Mouse (Mus musculus) liver, adult (tissue): Measurements from ENCODE around the gene Galk1.

Source experiments
- GATA4 ChIP-seq: IDR thresholded peaks from 2 replicates; pipeline ENCODE4 v1.6.1; 2014; ENCODE audit warnings: mild to moderate bottlenecking, low read length; ENCODE audit not compliant: insufficient replicate concordance

Galk1 gene

GRCm38 (mm10) chr11:116012262-116012947 is at the start of gene Galk1:
Galk1 (minus strand) TSS chr11:116012719.
- no peak for TF ChIP-seq GATA4

DNA sequence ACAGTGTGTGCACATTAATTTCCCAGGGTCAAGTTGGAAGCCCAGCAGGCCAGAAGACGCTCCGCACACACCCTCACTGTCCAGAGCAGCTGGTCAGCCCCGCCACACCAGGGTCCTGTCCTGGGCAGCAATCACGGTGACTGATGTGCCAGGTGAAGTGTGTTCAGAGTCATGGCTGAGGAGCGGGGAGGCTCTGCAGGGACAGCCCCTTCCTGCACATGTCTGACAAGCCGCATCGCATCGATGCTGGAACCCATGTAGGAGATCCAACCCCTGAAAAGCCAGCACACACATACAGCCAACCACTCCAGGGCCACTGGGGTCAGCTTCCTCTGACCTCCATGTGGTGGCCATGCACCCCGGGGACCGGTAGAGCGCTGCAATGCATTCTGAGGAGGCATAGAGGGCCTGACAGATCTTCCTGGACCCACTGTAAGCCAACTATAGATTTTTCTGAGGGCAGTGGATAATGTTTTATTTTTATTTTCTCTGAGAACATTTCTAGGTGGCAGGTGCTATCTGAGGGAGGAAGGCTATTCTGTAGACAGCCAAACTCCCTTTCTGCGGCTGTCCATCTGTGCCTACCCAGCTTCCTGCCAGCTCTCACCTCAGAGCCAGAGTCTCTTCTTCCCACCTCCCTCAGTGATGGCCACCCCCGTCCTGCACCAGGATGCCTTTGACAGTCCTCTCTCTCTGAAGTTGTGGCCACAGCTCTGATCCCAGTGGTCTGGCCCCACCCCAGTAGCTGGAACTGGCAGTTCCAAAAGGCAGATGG is 49.3 kb upstream of the Galk1 start:
- no peak for TF ChIP-seq GATA4

GRCm38 (mm10) chr11:116060596-116060995 is 48.1 kb upstream of the Galk1 start:
- TF ChIP-seq GATA4 = no peak

- no peak for TF ChIP-seq GATA4
Observed at GRCm38 (mm10) chr11:116059691-116060025, 47.1 kb upstream of the Galk1 start.

- no peak for TF ChIP-seq GATA4
Observed at GRCm38 (mm10) chr11:116058868-116059690, 46.6 kb upstream of the Galk1 start.

- no peak for TF ChIP-seq GATA4
Observed at GRCm38 (mm10) chr11:116058022-116058614, 45.6 kb upstream of the Galk1 start.

GRCm38 (mm10) chr11:116057237-116057881 is 44.8 kb upstream of the Galk1 start:
- TF ChIP-seq GATA4 = peak; percentile 52; the same call in 1 of the 2 replicates

GRCm38 (mm10) chr11:116055873-116056272 is 43.4 kb upstream of the Galk1 start:
- no peak for TF ChIP-seq GATA4

DNA sequence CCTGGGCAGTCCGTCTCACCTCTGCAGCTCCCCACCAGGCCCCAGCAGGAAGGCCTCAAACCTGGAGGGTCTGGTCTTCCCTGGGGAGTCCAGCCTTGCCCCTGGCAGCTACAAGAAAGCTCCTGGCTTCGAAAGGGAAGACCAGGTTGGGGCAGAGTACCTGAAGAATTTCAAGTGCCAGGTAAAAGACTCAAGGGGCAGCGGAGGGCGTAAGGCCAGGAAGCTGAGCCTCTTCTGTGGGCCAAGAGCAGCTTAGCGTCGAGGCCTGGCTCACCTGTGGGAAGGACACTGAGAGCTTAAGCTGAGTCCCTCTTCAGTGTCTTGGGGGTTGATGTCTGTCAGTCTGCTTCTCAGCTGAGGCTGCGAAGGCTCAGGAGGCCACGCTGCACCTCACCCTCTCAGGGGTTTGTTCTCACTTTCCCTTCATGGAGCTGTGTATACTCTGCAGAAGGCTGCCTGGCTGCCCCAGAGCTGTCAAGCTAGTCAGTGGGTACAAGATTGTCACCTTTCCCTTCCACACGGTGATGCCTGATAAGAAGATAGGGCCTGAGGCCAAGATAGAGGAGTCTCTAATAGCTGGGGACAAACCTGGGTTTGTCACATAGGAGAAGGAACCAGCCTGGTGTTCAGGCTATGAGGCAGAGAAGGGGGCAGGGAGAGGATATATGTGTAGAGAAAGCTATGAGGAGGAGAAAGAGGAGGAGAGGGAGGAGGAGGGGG is 41.2 kb upstream of the Galk1 start:
- TF ChIP-seq GATA4 = no peak

DNA sequence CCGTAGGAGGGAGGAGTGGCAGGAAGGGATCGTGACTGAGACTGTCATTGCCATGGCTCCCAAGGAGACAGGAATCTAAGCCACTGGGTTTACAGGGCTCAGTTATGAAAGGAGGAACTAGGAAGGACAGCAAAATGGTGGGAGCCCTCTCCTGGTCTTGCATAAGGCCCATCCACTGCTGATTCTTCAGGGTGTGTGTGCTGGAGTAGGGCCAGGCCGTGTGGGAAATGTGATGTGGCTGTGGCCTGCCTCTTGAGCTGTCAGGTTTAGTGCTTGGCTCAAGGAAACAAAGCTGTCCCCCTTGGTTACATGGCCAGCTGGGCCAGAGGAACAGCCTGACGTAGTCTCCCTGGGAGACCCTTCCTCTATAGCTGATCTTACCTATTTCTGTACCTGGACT is 37.7 kb upstream of the Galk1 start:
- TF ChIP-seq GATA4 = no peak

GRCm38 (mm10) chr11:116049610-116050009 is 37.1 kb upstream of the Galk1 start:
- no peak for TF ChIP-seq GATA4

DNA sequence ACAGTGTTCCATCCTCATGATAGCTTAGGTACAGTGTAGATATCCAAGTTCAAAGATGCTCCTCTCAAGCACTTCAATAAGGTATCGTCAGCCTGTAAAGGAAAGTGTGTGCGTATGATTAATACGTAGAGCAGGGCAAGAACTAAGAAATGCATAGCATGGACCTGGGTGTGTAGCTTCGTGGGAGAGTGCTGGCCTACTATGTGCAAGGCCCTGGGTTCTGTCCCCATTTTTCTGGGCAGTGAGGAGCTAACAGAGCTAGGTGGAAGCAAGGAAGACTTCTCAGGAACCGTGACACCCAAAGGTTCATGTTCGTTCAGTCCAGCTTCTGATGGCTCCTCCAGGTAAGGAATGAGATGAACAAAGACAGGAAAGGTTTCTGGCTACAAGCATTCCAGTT is 32.7 kb upstream of the Galk1 start:
- no peak for TF ChIP-seq GATA4

DNA sequence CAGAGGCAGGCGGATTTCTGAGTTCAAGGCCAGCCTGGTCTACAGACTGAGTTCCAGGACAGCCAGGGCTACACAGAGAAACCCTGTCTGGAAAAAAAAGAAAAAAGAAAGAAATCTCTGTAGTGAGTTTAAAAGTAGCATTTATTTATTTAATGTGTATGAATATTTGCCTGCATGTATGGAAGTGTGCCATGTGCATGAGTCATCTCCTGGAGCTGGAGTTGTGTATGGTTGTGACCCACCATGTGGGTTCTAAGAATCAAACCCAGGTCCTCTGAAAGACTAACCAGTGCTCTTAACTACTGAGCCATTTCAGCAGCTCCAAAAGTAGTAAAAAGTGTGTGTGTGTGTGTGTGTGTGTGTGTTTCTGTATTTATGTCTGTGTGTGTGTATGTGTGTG is 30.8 kb upstream of the Galk1 start:
- TF ChIP-seq GATA4 = no peak
